Mouse (Mus musculus) embryonic stem cell, embryonic (primary cell): ENCODE measurements around the gene Trmt1.

Source experiments
- CTCF ChIA-PET, 4 experiments: fragments of 300-600 bp in 2 of 4; fragments of 350-600 bp in 2 of 4; sonication (Branson Sonifier 250); formaldehyde crosslinking; loops; one replicate each; lab custom pipeline; 2022; ENCODE audit warnings: inconsistent platforms in 2 of 4; lab: Charles Lee
- POLR2A ChIA-PET, 4 experiments: fragments of 300-600 bp in 2 of 4; fragments of 350-600 bp in 2 of 4; sonication (Branson Sonifier 250); formaldehyde crosslinking; loops; one replicate each; lab custom pipeline; 2022; ENCODE audit warnings: antibody characterized with exemption in 4 of 4, inconsistent platforms in 1 of 4; lab: Charles Lee

The Trmt1 gene

DNA sequence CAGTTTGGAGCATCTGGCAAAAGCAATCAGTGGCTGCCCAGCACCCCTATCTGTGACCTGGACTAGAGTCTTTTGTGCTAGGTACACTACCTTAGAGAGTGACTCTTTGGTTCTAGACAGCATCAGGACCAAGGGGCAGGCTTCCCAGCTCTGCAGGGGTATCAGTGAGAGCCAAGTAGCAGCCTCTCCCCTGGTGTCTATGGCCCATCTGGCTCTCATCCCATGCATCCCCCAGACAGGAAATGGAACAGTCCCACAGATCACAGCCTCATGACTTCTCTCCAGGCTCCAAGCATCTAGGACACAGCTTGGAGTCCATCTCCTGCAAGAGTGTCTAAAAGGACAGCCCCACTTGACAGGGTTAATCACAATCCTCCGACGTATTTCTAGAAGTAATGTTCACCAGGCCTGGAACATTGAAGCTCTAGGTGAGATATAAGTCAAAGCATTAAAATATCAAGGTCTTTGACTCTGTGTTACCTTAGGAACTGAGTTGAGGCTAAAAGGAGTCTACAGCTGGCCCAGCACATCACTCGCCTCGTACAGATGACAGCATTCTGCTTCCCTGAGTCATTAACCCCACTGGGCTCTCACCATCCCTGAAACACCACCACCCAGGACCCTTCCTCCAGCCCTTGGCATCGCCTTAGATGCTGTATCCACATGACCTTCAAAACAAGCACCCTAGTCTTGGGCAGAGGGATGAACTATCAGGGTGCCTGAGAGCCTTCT, 33.0 kb downstream of the Trmt1 start:
- ChIA-PET CTCF (interaction anchor here (0.5 to 1.8 kb wide), 5 partner anchors 10 to 172 kb away, joined by 3 to 8 read pairs (median 4); no protein-coding TSS in a partner anchor), POLR2A (interaction anchor here in 2 of 4 experiments (1.3 to 1.9 kb wide), 3 partner anchors 11 to 17 kb away, joined by 3 to 6 read pairs (median 4); no protein-coding TSS in a partner anchor)

DNA sequence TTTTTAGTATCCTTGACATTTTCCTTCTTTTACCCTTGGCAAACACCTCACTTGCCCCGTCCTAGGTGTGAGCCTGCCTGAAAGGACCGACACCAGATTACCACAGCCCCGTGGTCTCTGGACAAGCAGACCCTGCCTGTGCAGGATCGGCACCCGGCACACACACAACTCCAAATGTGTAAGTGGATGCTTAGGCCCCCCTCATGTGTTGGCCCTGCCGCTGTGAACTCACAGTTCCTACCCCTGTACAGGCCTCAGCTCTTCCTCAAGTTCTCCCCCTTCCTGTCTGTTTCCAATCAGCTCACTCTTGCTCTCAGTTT, 36.4 kb downstream of the Trmt1 start:
- ChIA-PET POLR2A (interaction anchor here in 3 of 4 experiments (0.6 to 4.1 kb wide), 9 partner anchors 10 to 125 kb away, joined by 3 to 19 read pairs (median 5); partner anchors contain the start of gene Calr (in 1 of the 3)), CTCF (interaction anchor here in 2 of 4 experiments (0.7 to 2.4 kb wide), 7 partner anchors 11 to 357 kb away, joined by 3 to 11 read pairs (median 3); no protein-coding TSS in a partner anchor)

DNA sequence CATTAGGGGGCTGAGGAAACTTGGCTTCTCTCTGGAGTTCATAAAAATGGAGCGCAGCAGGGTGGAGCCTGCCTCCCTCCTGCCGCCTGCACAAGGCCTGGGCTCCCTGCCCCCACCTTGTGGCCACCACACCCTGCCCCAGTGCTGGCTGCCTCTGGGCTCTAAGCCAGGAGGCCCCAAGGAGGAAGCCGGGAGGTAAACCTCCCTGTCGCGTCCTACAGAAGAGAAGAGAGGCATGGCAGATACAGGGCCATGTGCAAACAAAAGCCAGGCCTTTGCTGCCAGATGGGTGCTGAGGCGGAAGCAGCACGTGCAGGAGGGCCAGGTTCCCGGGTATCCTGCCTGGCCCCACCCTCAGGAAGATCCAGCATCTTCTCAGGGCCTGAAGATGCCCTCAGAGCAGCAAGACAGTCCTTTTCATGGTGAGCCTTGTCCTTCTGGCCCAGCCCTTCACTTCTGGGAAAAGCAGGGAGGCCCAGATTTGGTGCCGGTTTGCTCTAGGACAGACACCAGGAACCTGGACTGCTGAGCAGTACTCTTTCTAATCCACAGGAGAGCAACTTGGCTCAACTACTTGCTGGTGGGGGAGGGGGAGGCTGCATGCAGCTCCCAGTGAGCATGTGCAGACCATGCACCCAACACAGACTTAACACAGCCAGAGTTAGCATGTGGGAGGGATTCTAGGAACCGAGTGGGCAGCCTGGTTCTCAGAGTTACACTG, 36.9 kb downstream of the Trmt1 start, which contains the start of gene G430095P16Rik:
Gene G430095P16Rik (plus strand): TSS at position 158 of the 721 bp plus-strand sequence.
- ChIA-PET CTCF (interaction anchor here (0.8 to 5.3 kb wide), 18 partner anchors 9 to 93 kb away, joined by 3 to 62 read pairs (median 4); no protein-coding TSS in a partner anchor), POLR2A (interaction anchor here in 3 of 4 experiments (0.6 to 4.4 kb wide), 20 partner anchors 9 to 124 kb away, joined by 3 to 30 read pairs (median 4); partner anchors contain the start of genes Calr (in 1 of the 3) and Ier2 (in 1 of the 3))

- ChIA-PET CTCF (interaction anchor here (0.6 to 5.3 kb wide), 16 partner anchors 9 to 92 kb away, joined by 3 to 62 read pairs (median 4); no protein-coding TSS in a partner anchor), POLR2A (interaction anchor here in 2 of 4 experiments (0.7 to 4.4 kb wide), 19 partner anchors 8 to 124 kb away, joined by 3 to 30 read pairs (median 4); partner anchors contain the start of genes Ier2 (in 2 of the 2) and Calr (in 1 of the 2))
Measured at GRCm38 (mm10) chr8:84723571-84723900, 37.4 kb downstream of the Trmt1 start.

DNA sequence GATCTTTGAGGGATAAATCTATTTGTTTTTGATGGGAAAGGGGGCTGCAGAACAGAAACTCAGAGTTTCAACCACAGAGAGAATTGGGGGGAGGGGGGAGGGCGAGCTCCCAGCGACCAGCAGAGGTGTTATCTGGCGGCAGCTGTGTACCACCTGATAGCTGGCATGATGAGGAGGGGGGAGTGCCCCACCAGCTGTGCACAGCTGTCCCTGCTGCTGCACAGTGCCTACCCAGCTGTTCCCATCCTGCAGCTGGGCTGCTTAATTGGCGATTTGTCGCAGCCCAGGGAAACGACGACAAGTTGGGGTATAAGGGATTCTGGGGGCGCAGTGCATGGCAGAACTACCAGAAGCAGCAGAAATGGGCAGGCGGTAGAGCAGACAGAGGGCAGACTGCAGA, 38.6 kb downstream of the Trmt1 start:
- POLR2A ChIA-PET, result interaction anchor here in 3 of 4 experiments (0.6 to 4.4 kb wide), 25 partner anchors 11 to 440 kb away, joined by 3 to 30 read pairs (median 4); partner anchors contain the start of genes Calr (in 1 of the 3), Dhps (in 1 of the 3) and Ier2 (in 1 of the 3)
- CTCF ChIA-PET, result interaction anchor here (0.6 to 5.3 kb wide), 16 partner anchors 13 to 130 kb away, joined by 3 to 62 read pairs (median 7); no protein-coding TSS in a partner anchor

GRCm38 (mm10) chr8:84725246-84725940, 39.3 kb downstream of the Trmt1 start:
- POLR2A ChIA-PET, result interaction anchor here (0.6 to 4.4 kb wide), 33 partner anchors 11 to 347 kb away, joined by 3 to 30 read pairs (median 4); partner anchors contain the start of genes Calr (in 2 of the 4), Dand5 (in 1 of the 4) and Dhps (in 1 of the 4)
- CTCF ChIA-PET, result interaction anchor here (0.6 to 5.3 kb wide), 26 partner anchors 10 to 311 kb away, joined by 3 to 62 read pairs (median 5); no protein-coding TSS in a partner anchor

DNA sequence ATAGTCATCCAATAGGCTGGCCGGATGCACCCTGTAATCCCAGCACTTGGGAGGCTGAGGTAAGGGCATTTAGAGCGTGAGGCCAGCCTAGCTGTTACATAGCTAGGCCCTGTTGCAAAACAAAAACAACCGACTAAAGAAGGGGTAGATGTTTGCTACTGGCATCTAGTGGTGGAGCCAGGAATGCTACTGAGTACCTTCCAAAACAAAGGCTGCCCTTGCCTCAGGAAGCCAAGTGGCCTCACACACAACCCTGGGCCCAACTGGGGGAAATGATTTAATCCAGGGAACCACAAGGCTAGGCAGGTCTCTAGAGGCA, 39.8 kb downstream of the Trmt1 start:
- ChIA-PET CTCF (interaction anchor here (0.6 to 5.3 kb wide), 22 partner anchors 10 to 312 kb away, joined by 3 to 62 read pairs (median 6); no protein-coding TSS in a partner anchor), POLR2A (interaction anchor here (0.6 to 4.4 kb wide), 25 partner anchors 10 to 346 kb away, joined by 3 to 30 read pairs (median 5); partner anchors contain the start of genes Calr (in 2 of the 4), Dand5 (in 1 of the 4) and Dhps (in 1 of the 4))

GRCm38 (mm10) chr8:84728474-84728873, 42.4 kb downstream of the Trmt1 start:
- CTCF ChIA-PET, result interaction anchor here (0.5 to 3.1 kb wide), 8 partner anchors 9 to 87 kb away, joined by 3 to 14 read pairs (median 6); no protein-coding TSS in a partner anchor
- POLR2A ChIA-PET, result interaction anchor here in 3 of 4 experiments (0.5 to 5.3 kb wide), 18 partner anchors 9 to 187 kb away, joined by 3 to 31 read pairs (median 3); partner anchors contain the start of genes Calr (in 1 of the 3), Dnase2a (in 1 of the 3) and Trmt1 (in 1 of the 3)

GRCm38 (mm10) chr8:84729921-84730362, 43.8 kb downstream of the Trmt1 start:
- POLR2A ChIA-PET, result interaction anchor here in 3 of 4 experiments (0.7 to 5.3 kb wide), 53 partner anchors 7 to 296 kb away, joined by 3 to 31 read pairs (median 4); partner anchors contain the start of genes Rad23a (in 3 of the 3), Calr (in 2 of the 3), Asna1 (in 1 of the 3) and Dand5 (in 1 of the 3)
- CTCF ChIA-PET, result interaction anchor here (0.6 to 3.1 kb wide), 16 partner anchors 8 to 625 kb away, joined by 3 to 14 read pairs (median 6); partner anchors contain the start of genes Dcaf15 (in 1 of the 4) and Gcdh (in 1 of the 4)

GRCm38 (mm10) chr8:84730541-84731370, 44.6 kb downstream of the Trmt1 start:
- ChIA-PET CTCF (interaction anchor here (0.6 to 3.1 kb wide), 15 partner anchors 21 to 173 kb away, joined by 3 to 14 read pairs (median 5); partner anchors contain the start of gene Gcdh (in 1 of the 4)), POLR2A (interaction anchor here in 3 of 4 experiments (0.6 to 5.3 kb wide), 49 partner anchors 9 to 295 kb away, joined by 3 to 31 read pairs (median 4); partner anchors contain the start of genes Rad23a (in 3 of the 3), Calr (in 2 of the 3), Asna1 (in 1 of the 3) and Dand5 (in 1 of the 3))

GRCm38 (mm10) chr8:84731371-84732177, 45.5 kb downstream of the Trmt1 start:
- ChIA-PET CTCF (interaction anchor here in 3 of 4 experiments (0.6 to 3.1 kb wide), 8 partner anchors 8 to 84 kb away, joined by 3 to 14 read pairs (median 4); no protein-coding TSS in a partner anchor), POLR2A (interaction anchor here in 3 of 4 experiments (0.5 to 5.3 kb wide), 18 partner anchors 8 to 839 kb away, joined by 3 to 31 read pairs (median 4); partner anchors contain the start of genes Calr (in 1 of the 3), Dnase2a (in 1 of the 3) and G430095P16Rik (in 1 of the 3))

DNA sequence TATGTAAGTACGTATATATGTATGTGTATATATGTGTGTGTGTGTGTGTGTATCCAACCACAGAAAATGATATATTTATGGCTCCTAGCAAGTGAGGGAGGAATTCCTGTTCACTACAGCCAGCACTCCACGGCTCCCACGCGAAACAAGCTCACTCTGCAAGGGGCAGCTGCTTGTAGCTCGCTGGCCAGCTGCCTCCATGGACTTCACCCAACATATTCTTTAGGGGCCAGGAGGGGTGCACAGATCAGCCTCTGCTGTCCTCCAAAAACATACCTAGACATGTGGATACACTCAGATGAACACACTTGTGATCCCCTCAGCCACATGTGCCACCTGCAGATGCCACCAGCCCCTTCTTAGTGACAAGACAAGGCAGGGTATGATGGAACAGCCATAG, 46.4 kb downstream of the Trmt1 start:
- ChIA-PET POLR2A (interaction anchor here in 3 of 4 experiments (0.6 to 5.3 kb wide), 10 partner anchors 10 to 253 kb away, joined by 3 to 31 read pairs (median 4); no protein-coding TSS in a partner anchor), CTCF (interaction anchor here in 3 of 4 experiments (0.6 to 2.0 kb wide), 5 partner anchors 9 to 83 kb away, joined by 3 to 5 read pairs (median 4); no protein-coding TSS in a partner anchor)

DNA sequence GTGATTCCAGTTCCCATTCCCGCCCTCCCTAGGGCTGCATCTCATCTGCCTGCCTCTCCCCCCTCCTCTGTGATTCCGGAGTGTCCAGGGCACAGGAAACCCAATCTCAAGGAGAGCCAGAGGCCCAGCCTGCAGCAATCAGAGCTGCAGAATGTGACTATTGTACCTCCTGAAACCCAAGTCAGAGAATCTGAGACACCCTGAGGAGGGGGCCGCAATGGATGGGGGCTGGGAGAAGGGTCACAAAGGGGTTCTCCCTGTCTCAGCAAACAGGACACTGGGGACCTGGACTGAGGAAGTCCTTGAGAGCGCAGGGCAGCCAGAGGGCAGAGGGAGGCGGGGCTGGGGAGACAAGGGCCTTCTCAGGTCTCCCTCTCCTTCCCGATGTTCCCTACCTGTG, 46.9 kb downstream of the Trmt1 start:
- CTCF ChIA-PET, result no interaction called here

GRCm38 (mm10) chr8:84733959-84734358, 47.9 kb downstream of the Trmt1 start:
- POLR2A ChIA-PET, result no interaction called here
- CTCF ChIA-PET, result interaction anchor here in 2 of 4 experiments (0.7 to 0.8 kb wide), 2 partner anchors 436 to 577 kb away, joined by 3 read pairs; no protein-coding TSS in a partner anchor

More for the DNA sequence above, 46.9 kb downstream of the Trmt1 start:
- POLR2A ChIA-PET, result interaction anchor here in 3 of 4 experiments (0.6 to 5.3 kb wide), 6 partner anchors 9 to 171 kb away, joined by 3 to 31 read pairs (median 4); no protein-coding TSS in a partner anchor
